Mouse (Mus musculus): ENCODE data around the gene Lrrtm4. TPM values are rescaled to one million over a fixed set of nuclear protein-coding genes. Genes with fewer than 3 reads are reported as not detected.

The Lrrtm4 gene
- polyA plus RNA-seq, 2 experiments, result 2.2 to 4.5 TPM

GRCm38 (mm10) chr6:80664039-80664438 lies 645.4 kb downstream of the Lrrtm4 start:
- Histone ChIP-seq H3K27ac (replicated peaks; ENCODE audit: low read depth, low read length) (no peak overlapping the region), H3K4me1 (ENCODE audit: control insufficient read depth, insufficient read depth, low read length) (no peaks in the 10 kb centered on the region), H3K9ac (ENCODE audit: low read depth, low read length, severe bottlenecking) (no peak overlapping the region), H3K36me3 (ENCODE audit: control insufficient read depth, insufficient read depth, low read length) (no peaks in the 10 kb centered on the region), H3K4me2 (replicated peaks; ENCODE audit: low read depth, low read length, severe bottlenecking) (no peak overlapping the region), H3K4me3 (replicated peaks; ENCODE audit: low read length) (no peak overlapping the region), H3K9me3 (ENCODE audit: control insufficient read depth, low read length) (no peaks in the 10 kb centered on the region), H3K27me3 (ENCODE audit: control insufficient read depth, insufficient read depth, low read length) (no peaks in the 10 kb centered on the region)
- no peak for DNase-seq (ENCODE audit: low spot score)
- no peak for ATAC-seq (ENCODE audit: low FRiP score, low read depth)
- TF ChIP-seq POLR2A (IDR thresholded peaks at IDR 0.05; ENCODE audit: borderline replicate concordance, extremely low read depth, insufficient read depth, insufficient read length), result no peak
- WGBS, result 80% methylated on average over 4 of the region's 4 CpGs

GRCm38 (mm10) chr6:80704183-80704582 lies 685.5 kb downstream of the Lrrtm4 start:
- H3K4me3 ChIP-seq (replicated peaks; ENCODE audit: low read length), result no peak overlapping the region
- no peak overlapping the region for H3K27ac ChIP-seq (replicated peaks; ENCODE audit: low read depth, low read length)
- ATAC-seq (ENCODE audit: low FRiP score, low read depth) (no peak), DNase-seq (ENCODE audit: low spot score) (no peak)
- no peak for TF ChIP-seq POLR2A (IDR thresholded peaks at IDR 0.05; ENCODE audit: borderline replicate concordance, extremely low read depth, insufficient read depth, insufficient read length)
- no peaks in the 10 kb centered on the region for H3K27me3 ChIP-seq (ENCODE audit: control insufficient read depth, insufficient read depth, low read length)
- H3K4me2 ChIP-seq (replicated peaks; ENCODE audit: low read depth, low read length, severe bottlenecking), result no peak overlapping the region
- H3K36me3 ChIP-seq (ENCODE audit: control insufficient read depth, insufficient read depth, low read length), result no peaks in the 10 kb centered on the region
- no peaks in the 10 kb centered on the region for H3K4me1 ChIP-seq (ENCODE audit: control insufficient read depth, insufficient read depth, low read length)
- no peaks in the 10 kb centered on the region for H3K9me3 ChIP-seq (ENCODE audit: control insufficient read depth, low read length)
- WGBS, result 56% methylated on average over 2 of the region's 2 CpGs
- no peak overlapping the region for H3K9ac ChIP-seq (ENCODE audit: low read depth, low read length, severe bottlenecking)

- H3K27me3 ChIP-seq (ENCODE audit: control insufficient read depth, insufficient read depth, low read length), result no peaks in the 10 kb centered on the region
- no peak overlapping the region for H3K27ac ChIP-seq (replicated peaks; ENCODE audit: low read depth, low read length)
- no peaks in the 10 kb centered on the region for H3K9me3 ChIP-seq (ENCODE audit: control insufficient read depth, low read length)
- H3K4me1 ChIP-seq (ENCODE audit: control insufficient read depth, insufficient read depth, low read length), result no peaks in the 10 kb centered on the region
- ATAC-seq (ENCODE audit: low FRiP score, low read depth), result no peak
- DNase-seq (ENCODE audit: low spot score), result no peak
- no peak overlapping the region for H3K4me3 ChIP-seq (replicated peaks; ENCODE audit: low read length)
- no peak overlapping the region for H3K9ac ChIP-seq (ENCODE audit: low read depth, low read length, severe bottlenecking)
- H3K4me2 ChIP-seq (replicated peaks; ENCODE audit: low read depth, low read length, severe bottlenecking), result no peak overlapping the region
- no peak for TF ChIP-seq POLR2A (IDR thresholded peaks at IDR 0.05; ENCODE audit: borderline replicate concordance, extremely low read depth, insufficient read depth, insufficient read length)
- WGBS, result 92% methylated on average over 5 of the region's 5 CpGs
- H3K36me3 ChIP-seq (ENCODE audit: control insufficient read depth, insufficient read depth, low read length), result no peaks in the 10 kb centered on the region
These were observed 701.8 kb downstream of the Lrrtm4 start for GRCm38 (mm10) chr6:80720468-80720867.

- Histone ChIP-seq H3K36me3 (ENCODE audit: control insufficient read depth, insufficient read depth, low read length) (no peaks in the 10 kb centered on the region), H3K27me3 (ENCODE audit: control insufficient read depth, insufficient read depth, low read length) (no peaks in the 10 kb centered on the region), H3K9me3 (ENCODE audit: control insufficient read depth, low read length) (no peaks in the 10 kb centered on the region), H3K27ac (replicated peaks; ENCODE audit: low read depth, low read length) (no peak overlapping the region), H3K4me2 (replicated peaks; ENCODE audit: low read depth, low read length, severe bottlenecking) (no peak overlapping the region), H3K9ac (ENCODE audit: low read depth, low read length, severe bottlenecking) (no peak overlapping the region), H3K4me1 (ENCODE audit: control insufficient read depth, insufficient read depth, low read length) (no peaks in the 10 kb centered on the region), H3K4me3 (replicated peaks; ENCODE audit: low read length) (no peak overlapping the region)
- no peak for TF ChIP-seq POLR2A (IDR thresholded peaks at IDR 0.05; ENCODE audit: borderline replicate concordance, extremely low read depth, insufficient read depth, insufficient read length)
- WGBS, result 89% methylated on average over 3 of the region's 3 CpGs
- ATAC-seq (ENCODE audit: low FRiP score, low read depth) (no peak), DNase-seq (ENCODE audit: low spot score) (no peak)
These were observed 714.7 kb downstream of the Lrrtm4 start for GRCm38 (mm10) chr6:80733416-80733815.

- no peak for TF ChIP-seq POLR2A (IDR thresholded peaks at IDR 0.05; ENCODE audit: borderline replicate concordance, extremely low read depth, insufficient read depth, insufficient read length)
- H3K36me3 ChIP-seq (ENCODE audit: control insufficient read depth, insufficient read depth, low read length), result no peaks in the 10 kb centered on the region
- H3K27ac ChIP-seq (replicated peaks; ENCODE audit: low read depth, low read length), result no peak overlapping the region
- no peaks in the 10 kb centered on the region for H3K4me1 ChIP-seq (ENCODE audit: control insufficient read depth, insufficient read depth, low read length)
- H3K27me3 ChIP-seq (ENCODE audit: control insufficient read depth, insufficient read depth, low read length), result no peaks in the 10 kb centered on the region
- 61% methylated on average over 2 of the region's 2 CpGs for WGBS
- ATAC-seq (ENCODE audit: low FRiP score, low read depth) (no peak), DNase-seq (ENCODE audit: low spot score) (no peak)
- no peak overlapping the region for H3K4me2 ChIP-seq (replicated peaks; ENCODE audit: low read depth, low read length, severe bottlenecking)
- no peaks in the 10 kb centered on the region for H3K9me3 ChIP-seq (ENCODE audit: control insufficient read depth, low read length)
- no peak overlapping the region for H3K4me3 ChIP-seq (replicated peaks; ENCODE audit: low read length)
- H3K9ac ChIP-seq (ENCODE audit: low read depth, low read length, severe bottlenecking), result no peak overlapping the region
These were observed 732.1 kb downstream of the Lrrtm4 start for GRCm38 (mm10) chr6:80750769-80751168.

GRCm38 (mm10) chr6:80760641-80761204 lies 742.0 kb downstream of the Lrrtm4 start:
- Histone ChIP-seq H3K9me3 (ENCODE audit: control insufficient read depth, low read length) (no peaks in the 10 kb centered on the region), H3K27ac (replicated peaks; ENCODE audit: low read depth, low read length) (no peak overlapping the region), H3K4me3 (replicated peaks; ENCODE audit: low read length) (no peak overlapping the region), H3K36me3 (ENCODE audit: control insufficient read depth, insufficient read depth, low read length) (no peaks in the 10 kb centered on the region), H3K9ac (ENCODE audit: low read depth, low read length, severe bottlenecking) (no peak overlapping the region), H3K4me2 (replicated peaks; ENCODE audit: low read depth, low read length, severe bottlenecking) (no peak overlapping the region), H3K4me1 (ENCODE audit: control insufficient read depth, insufficient read depth, low read length) (no peaks in the 10 kb centered on the region), H3K27me3 (ENCODE audit: control insufficient read depth, insufficient read depth, low read length) (no peaks in the 10 kb centered on the region)
- TF ChIP-seq POLR2A (IDR thresholded peaks at IDR 0.05; ENCODE audit: borderline replicate concordance, extremely low read depth, insufficient read depth, insufficient read length), result no peak
- ATAC-seq (ENCODE audit: low FRiP score, low read depth) (no peak), DNase-seq (ENCODE audit: low spot score) (peak; percentile 2)
- WGBS, result 58% methylated on average over 5 of the region's 5 CpGs

Measured in limb, embryonic 14.5 days (tissue).